Mouse (Mus musculus) lung, adult 2 months (tissue): ENCODE results near the gene BC025446. TPM values are rescaled to one million over a fixed set of nuclear protein-coding genes. Genes with fewer than 3 reads are reported as not detected.

ENCODE experiments used
- DNase-seq: peaks from one replicate; pipeline ENCODE4 v3.0.0; 2022
- H3K4me1 ChIP-seq: fragments of 200-500 bp; 2 replicates; pipeline ENCODE4 v1.6.1; 2011; ENCODE audit warnings: low read length; ENCODE audit not compliant: control insufficient read depth, insufficient read depth
- H3K4me3 ChIP-seq: fragments of 200-500 bp; replicated peaks from 2 replicates; pipeline ENCODE3; 2011; ENCODE audit warnings: low read depth, mild to moderate bottlenecking, control low read depth, low read length; ENCODE audit errors: extremely low read depth
- CTCF ChIP-seq: fragments of 200-500 bp; IDR thresholded peaks from 2 replicates; pipeline ENCODE4 v1.5.1; 2011; ENCODE audit warnings: mild to moderate bottlenecking, low read length, control low read depth; ENCODE audit not compliant: insufficient read depth
- POLR2A ChIP-seq: fragments of 200-500 bp; IDR thresholded peaks from 2 replicates; pipeline ENCODE4 v1.6.1; 2011; ENCODE audit warnings: low read depth, mild to moderate bottlenecking, control low read depth, low read length, borderline replicate concordance; ENCODE audit errors: extremely low read depth
- WGBS: fragments of 180-500 bp; shearing (Covaris S2); methylation state at CpG from one replicate; pipeline ENCODE4 v1.1.7; 2018; 5-methylcytosine and 5-hydroxymethylcytosine counted together
- polyA plus RNA-seq: library from polyadenylated mRNA; depleted of rRNA; stranded (reverse); fragments of >200 nt; gene quantifications from 2 replicates; pipeline ENCODE4 v1.2.3, GENCODE M21; 2012; rRNA removed

BC025446 gene
- polyA plus RNA-seq, 1 experiment = 0.13 TPM

GRCm38 (mm10) chr15:75271891-75272290 is 55.7 kb downstream of the BC025446 start:
- Histone ChIP-seq H3K4me1 (no peaks in the 10 kb centered on the region), H3K4me3 (no peak overlapping the region)
- no peak for DNase-seq
- no peak for TF ChIP-seq POLR2A
- TF ChIP-seq CTCF = no peak
- 51% methylated on average over 3 of the region's 3 CpGs for WGBS

Other genes starting within 250 kb of the BC025446 start
- gene Ly6i, start 232.9 kb upstream of the BC025446 start, polyA plus RNA-seq = 1.3 and 1.7 TPM in 2 replicates
- gene Ly6a, start 218.3 kb upstream of the BC025446 start, polyA plus RNA-seq = 445 and 454 TPM in 2 replicates
- 806 and 848 TPM in 2 replicates for gene Ly6c1, start 167.5 kb upstream of the BC025446 start, polyA plus RNA-seq
- 37.1 and 42.9 TPM in 2 replicates for gene Ly6c2, start 104.4 kb upstream of the BC025446 start, polyA plus RNA-seq
- 0.26 and 0.38 TPM in 2 replicates for gene Ly6g, start 61.1 kb upstream of the BC025446 start, polyA plus RNA-seq
- gene Ly6f, start 52.0 kb downstream of the BC025446 start, polyA plus RNA-seq = not detected in 2 replicates